Mouse (Mus musculus): Measurements from ENCODE around the gene Zcchc24.

Gene Zcchc24

DNA sequence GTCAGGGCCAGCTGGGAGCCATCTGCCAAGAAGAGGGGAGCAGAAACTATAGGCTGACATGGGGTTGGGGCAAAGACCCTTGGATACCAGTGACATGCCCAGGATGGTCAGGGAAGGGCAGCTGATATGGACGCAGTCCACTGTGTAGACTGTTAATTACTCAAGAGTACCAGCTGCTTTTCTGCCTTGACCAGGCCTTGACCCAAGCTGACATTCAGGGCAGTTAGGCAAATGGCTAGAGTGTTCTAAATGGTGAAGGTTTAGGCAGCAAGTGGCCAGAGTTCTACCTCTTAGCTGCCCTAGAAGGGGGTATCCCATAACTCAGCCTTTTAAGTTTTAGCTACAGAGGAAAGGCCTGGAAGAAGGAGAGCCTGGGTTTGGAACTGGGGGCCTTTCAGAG is 52.3 kb downstream of the Zcchc24 start:
- no peak for DNase-seq

DNA sequence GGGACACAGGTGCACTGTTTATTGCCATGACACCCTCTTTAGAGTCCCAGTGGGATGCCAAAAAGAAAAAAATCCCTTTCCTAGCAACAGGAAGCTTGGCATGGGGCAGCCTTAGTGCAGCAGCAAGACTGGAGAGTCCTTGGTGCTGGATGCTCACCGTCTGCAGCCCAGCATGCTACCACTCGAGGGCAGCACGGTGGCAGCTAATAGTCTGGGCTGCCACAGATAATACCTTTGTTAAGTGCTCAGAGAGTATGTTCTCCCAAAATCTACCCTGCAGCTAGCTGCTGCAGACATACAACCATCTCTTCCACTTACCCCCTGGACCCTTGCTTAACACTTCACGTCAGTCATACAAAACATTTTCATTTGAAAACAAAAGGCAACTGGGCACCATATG is 55.4 kb downstream of the Zcchc24 start:
- peak; percentile 62 to 63 for DNase-seq

- DNase-seq, result no peak
Measured at GRCm38 (mm10) chr14:25711602-25712001, 57.2 kb downstream of the Zcchc24 start.

GRCm38 (mm10) chr14:25711177-25711576 is 57.7 kb downstream of the Zcchc24 start:
- no peak for DNase-seq

GRCm38 (mm10) chr14:25710681-25711080 is 58.2 kb downstream of the Zcchc24 start:
- DNase-seq, result no peak

DNA sequence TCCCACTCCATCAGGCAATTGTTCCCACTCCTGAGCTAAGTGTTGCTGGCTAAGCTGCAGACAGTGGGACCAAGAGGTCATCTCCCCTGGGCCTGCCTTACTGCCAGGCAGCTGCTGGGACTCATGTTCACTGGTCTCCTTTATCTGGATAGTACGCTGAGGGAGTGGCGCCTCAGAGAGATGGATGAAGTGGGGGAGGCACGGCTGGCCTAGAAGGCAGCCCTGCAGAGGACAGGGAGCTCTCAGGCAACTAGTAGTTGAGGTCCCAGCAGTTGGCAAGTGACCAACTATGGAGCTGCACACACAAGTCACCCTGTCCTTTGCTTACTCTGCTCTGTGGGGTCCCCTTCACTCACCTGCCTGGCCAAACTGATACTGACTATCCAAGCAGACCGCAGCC is 58.8 kb downstream of the Zcchc24 start:
- DNase-seq, result no peak

DNA sequence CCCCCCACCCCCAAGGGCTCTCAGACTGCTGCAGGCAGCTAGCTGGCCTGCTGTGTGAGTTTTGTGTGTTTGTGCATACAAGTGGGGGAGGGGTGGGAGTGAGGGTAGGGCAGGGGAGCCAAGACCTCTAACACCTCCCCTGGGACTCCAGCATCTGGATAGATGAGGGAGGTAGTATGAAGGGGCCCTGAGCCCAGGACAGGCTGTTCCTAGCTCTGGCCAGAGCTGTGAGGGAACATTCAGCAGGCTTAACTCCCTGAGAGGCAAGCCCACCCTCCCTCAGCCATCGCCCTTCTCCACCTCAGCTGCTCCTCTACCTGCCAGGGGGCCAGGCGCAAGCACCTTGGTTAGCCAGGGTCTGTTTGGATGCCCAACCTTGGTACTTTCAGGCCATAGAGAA is 59.9 kb downstream of the Zcchc24 start:
- no peak for DNase-seq

- DNase-seq, result no peak
Measured at GRCm38 (mm10) chr14:25708451-25708850, 60.4 kb downstream of the Zcchc24 start.

DNA sequence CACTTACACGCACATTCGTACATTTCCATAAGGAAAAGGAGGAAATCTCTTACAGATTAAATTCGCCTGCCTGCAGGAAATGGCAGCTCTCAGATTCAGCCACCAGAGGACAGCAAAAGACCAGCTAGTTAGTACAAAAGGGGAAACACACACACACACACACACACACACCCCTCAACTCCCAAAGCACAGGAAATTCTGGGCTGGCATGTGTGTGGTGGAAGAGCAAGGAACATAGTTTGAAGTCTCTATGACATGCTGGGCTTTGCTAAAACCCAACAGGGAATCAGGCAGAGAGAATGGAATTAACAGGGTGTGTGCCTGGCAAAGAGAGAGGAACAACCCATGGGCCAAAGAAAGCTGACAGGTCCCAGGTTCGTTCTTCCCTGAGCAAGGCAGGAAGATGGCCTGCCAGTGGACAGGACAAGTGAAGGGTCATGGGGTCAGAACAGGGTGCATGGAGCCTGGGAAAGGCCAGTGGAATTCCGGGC is 61.1 kb downstream of the Zcchc24 start:
- peak; percentile 61 to 77 for DNase-seq

- peak; percentile 52 to 58 for DNase-seq
Measured at GRCm38 (mm10) chr14:25701986-25702385, 66.9 kb downstream of the Zcchc24 start.

GRCm38 (mm10) chr14:25696356-25696755 is 72.5 kb downstream of the Zcchc24 start:
- no peak for DNase-seq

- no peak for DNase-seq
Measured at GRCm38 (mm10) chr14:25695059-25695458, 73.8 kb downstream of the Zcchc24 start.

GRCm38 (mm10) chr14:25694569-25694897 is 74.3 kb downstream of the Zcchc24 start:
- peak in 1 of 2 experiments; percentile 39 for DNase-seq

DNA sequence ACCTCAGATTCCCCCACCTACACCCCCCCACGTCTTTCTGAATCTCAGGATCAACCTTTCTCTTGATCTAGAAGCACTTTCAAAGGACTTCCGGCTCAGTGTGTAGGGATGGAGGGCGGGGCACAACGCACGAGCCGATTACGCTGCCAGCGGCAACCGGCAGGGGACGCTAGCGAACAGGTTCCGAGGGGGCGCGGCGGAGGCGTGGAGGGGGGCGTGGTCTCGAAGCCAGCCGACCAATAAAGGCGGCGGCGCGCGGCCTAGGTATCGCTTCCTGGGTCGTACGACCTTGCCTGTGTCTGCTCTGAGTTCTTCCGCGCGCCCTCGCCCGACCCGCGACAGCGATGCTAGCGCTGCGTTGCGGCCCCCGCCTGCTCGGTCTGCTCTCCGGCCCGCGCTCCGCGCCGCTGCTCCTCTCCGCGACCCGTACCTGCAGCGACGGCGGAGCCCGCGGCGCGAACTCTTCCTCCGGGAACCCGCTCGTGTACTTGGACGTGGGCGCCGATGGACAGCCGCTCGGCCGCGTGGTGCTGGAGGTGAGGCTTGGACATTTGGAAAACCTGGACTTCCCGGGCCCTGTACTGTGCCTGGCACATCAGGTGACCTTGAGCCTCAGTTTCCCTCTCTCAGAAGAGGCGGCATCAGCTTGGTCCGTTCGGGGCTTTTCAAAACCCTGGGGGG is 74.8 kb downstream of the Zcchc24 start, which contains the start of gene Ppif:
Ppif (plus strand) TSS at position 267 of the 681 bp plus-strand sequence.
- DNase-seq, result peak; percentile 98 to 99

DNA sequence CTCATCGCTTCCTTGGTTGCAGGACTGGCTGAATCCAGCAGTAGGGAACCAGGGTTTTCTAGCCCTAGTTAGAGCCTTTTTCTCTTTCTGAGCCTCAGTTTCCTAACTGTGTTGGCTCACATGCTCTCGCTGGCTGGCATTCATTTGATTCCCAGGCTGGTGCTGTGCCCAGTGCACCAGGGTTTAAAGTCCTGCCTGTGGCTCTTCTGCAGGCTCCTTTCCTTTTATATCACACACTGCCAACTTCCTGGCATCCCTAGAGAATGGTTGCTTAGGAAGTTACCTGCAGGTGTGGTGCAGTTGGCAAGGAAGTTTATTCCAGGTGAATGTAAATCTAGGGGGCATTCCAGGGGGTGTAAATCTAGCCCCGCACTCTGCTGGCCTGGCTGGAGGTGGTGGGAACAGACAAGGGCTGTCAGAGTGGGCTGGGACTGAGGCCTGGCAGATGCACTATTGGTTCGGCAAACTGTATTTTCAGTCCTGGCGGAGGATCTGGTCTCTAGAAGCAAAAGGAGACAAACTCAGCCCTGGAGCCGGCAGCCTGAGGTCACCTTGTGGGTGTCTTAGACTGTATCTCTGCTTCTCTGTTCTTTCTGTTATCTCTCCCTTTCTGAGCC is 75.5 kb downstream of the Zcchc24 start:
- no peak for DNase-seq

DNA sequence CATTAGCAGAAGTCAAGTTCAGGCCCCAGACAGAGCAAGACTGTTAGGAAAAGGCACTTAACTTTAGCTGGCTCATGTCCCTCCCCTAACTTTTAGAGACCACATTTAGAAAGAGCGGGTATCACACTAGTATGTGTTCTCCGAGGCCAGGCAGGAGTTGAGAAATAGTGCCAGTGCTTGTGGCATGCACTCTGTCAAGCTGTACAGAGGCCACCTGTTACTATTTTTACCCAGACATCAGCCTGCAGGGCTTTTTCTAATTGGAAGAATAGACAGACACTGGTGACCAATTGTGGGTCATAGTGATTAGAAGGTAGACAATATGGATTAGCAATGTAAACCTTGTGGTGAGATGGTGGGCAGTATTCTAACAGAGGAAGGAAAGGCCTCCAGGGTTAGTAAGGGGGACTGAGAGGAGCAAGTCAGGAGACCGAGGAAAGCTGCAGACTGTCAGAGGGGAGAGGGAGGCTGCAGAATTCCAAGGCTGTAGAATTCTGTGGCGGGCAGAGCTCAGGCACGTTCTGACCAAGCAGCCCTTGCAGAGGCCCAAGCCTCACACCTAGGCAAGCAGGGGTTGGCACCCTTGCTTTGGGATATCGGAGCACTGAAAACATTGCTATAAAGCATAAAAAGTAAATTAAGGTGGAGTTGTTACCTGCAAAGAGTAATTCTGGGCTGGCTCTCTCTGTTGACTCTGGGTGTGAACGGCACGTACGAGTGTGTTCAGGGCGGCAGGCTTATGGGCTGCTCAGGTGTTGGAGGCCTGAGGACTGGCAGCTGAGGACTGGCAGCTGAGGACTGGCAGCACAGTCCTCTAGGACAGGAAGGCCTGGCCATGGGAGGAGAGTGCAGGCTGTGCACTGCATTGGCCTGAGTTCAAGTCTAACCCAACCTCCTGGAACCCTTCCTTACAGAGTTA is 81.6 kb downstream of the Zcchc24 start:
- DNase-seq, result no peak

GRCm38 (mm10) chr14:25686216-25686945 is 82.5 kb downstream of the Zcchc24 start:
- DNase-seq, result no peak

- DNase-seq, result no peak
Measured at GRCm38 (mm10) chr14:25682020-25682419, 86.8 kb downstream of the Zcchc24 start.

- no peak for DNase-seq
Measured at GRCm38 (mm10) chr14:25679625-25680024, 89.2 kb downstream of the Zcchc24 start.

- no peak for DNase-seq
Measured at GRCm38 (mm10) chr14:25667587-25667986, 101.3 kb downstream of the Zcchc24 start.

DNA sequence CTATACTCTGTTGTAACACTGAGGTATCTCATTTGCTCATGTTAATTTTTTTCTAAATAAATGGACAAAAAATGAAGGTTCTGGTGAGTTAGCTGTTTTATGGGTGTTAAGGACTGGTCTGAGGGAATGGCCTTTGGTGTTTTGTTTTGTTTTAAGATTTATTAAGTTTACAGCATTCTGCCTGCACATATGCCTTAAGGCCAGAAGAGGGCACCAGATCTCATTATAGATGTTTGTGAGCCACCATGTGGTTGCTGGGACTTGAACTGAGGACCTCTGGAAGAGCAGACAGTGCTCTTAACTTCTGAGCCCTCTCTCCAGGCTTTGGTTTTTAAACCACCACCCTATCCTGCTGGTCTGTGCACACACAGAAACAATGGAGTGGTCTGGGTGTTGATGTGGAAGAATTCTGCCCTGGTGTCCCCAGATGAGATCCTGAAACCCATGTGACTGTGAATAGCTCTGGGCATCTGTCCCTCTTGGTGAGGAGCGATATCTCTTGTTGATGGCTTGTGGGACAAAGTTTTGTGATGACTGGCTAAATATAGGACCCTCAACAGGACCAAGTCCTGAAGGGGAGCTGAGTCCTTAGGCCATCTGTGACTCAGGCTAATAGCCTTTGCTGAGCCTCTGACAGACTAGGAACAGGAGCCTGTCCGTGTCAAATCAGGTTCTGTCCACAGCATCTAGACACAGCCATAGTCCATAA is 102.0 kb downstream of the Zcchc24 start:
- DNase-seq, result no peak
